Mouse (Mus musculus) Patski (cell line): ENCODE measurements around the gene Ick. TPM values are rescaled to one million over a fixed set of nuclear protein-coding genes. Genes with fewer than 3 reads are reported as not detected.

Source experiments
- ATAC-seq: fragments of 100-300 bp; one replicate; pipeline ENCODE4 v1.8.0; 2021
- CTCF ChIA-PET: fragments of 350-600 bp; sonication (Branson Sonifier 250); formaldehyde crosslinking; loops from one replicate; lab custom pipeline; 2022; ENCODE audit warnings: inconsistent platforms; lab: Charles Lee
- POLR2A ChIA-PET: fragments of 350-600 bp; sonication (Branson Sonifier 250); formaldehyde crosslinking; loops from one replicate; lab custom pipeline; 2022; ENCODE audit warnings: antibody characterized with exemption, inconsistent platforms; lab: Charles Lee
- DNase-seq: peaks from one replicate; pipeline ENCODE4 v3.0.0-alpha.2; 2011; ENCODE audit warnings: low read depth, low spot score
- H3K27me3 ChIP-seq: fragments of 371-371 bp; one replicate; pipeline ENCODE4 v1.5.1; 2021
- CTCF ChIP-seq: fragments of 100-300 bp; IDR thresholded peaks from one replicate; pipeline ENCODE4 v1.5.1; 2021
- in situ Hi-C: fragments of 300-500 bp; cut with MboI; formaldehyde crosslinking; loops from 3 replicates; pipeline ENCODE4 v1.11.1; 2018; ENCODE audit warnings: low pct_unique_long_range_greater_than_20kb, mixed read lengths
- polyA plus RNA-seq: library from polyadenylated mRNA; unstranded; gene quantifications from one replicate; pipeline ENCODE4 v1.2.3, GENCODE M21; 2021

Gene Ick
- polyA plus RNA-seq, 1 experiment from 2014 or later: 19.0 TPM

- ChIA-PET CTCF (no interaction called here), POLR2A (no interaction called here)
- no peak for DNase-seq
- H3K27me3 ChIP-seq: no peaks in the 10 kb centered on the region
- in situ Hi-C loops: loop anchor here (5.0 kb wide), 1 partner anchor 42 kb away; no protein-coding TSS in a partner anchor
- TF ChIP-seq CTCF: no peak
- no peak for ATAC-seq
Observed at GRCm38 (mm10) chr9:78115746-78116145, 6.8 kb downstream of the Ick start.

GRCm38 (mm10) chr9:78117690-78118089 is 8.7 kb downstream of the Ick start:
- no peaks in the 10 kb centered on the region for H3K27me3 ChIP-seq
- CTCF ChIA-PET: no interaction called here
- ATAC-seq: no peak
- in situ Hi-C loops: loop anchor here (5.0 kb wide), 1 partner anchor 40 kb away; no protein-coding TSS in a partner anchor
- DNase-seq: no peak
- POLR2A ChIA-PET: no interaction called here
- no peak for TF ChIP-seq CTCF

GRCm38 (mm10) chr9:78121358-78121757 is 12.4 kb downstream of the Ick start:
- ChIA-PET CTCF (no interaction called here), POLR2A (no interaction called here)
- ATAC-seq (no peak), DNase-seq (no peak)
- in situ Hi-C loops: no loop called here
- TF ChIP-seq CTCF: no peak
- no peaks in the 10 kb centered on the region for H3K27me3 ChIP-seq

GRCm38 (mm10) chr9:78121985-78122384 is 13.0 kb downstream of the Ick start:
- ChIA-PET CTCF (no interaction called here), POLR2A (no interaction called here)
- no peak for ATAC-seq
- no peak for TF ChIP-seq CTCF
- in situ Hi-C loops: no loop called here
- DNase-seq: no peak
- no peaks in the 10 kb centered on the region for H3K27me3 ChIP-seq

- ChIA-PET POLR2A (no interaction called here), CTCF (interaction anchor here (1.2 kb wide), 1 partner anchor 27 kb away, joined by 3 read pairs; no protein-coding TSS in a partner anchor)
- in situ Hi-C loops: no loop called here
- TF ChIP-seq CTCF: no peak
- no peaks in the 10 kb centered on the region for H3K27me3 ChIP-seq
- DNase-seq: no peak
- no peak for ATAC-seq
Observed at GRCm38 (mm10) chr9:78122939-78123712, 14.1 kb downstream of the Ick start.

GRCm38 (mm10) chr9:78124297-78124696 is 15.3 kb downstream of the Ick start:
- in situ Hi-C loops: no loop called here
- ATAC-seq (no peak), DNase-seq (no peak)
- ChIA-PET POLR2A (no interaction called here), CTCF (interaction anchor here (1.3 kb wide), 1 partner anchor 11 kb away, joined by 4 read pairs; no protein-coding TSS in a partner anchor)
- no peak for TF ChIP-seq CTCF
- H3K27me3 ChIP-seq: no peaks in the 10 kb centered on the region

- ATAC-seq (no peak), DNase-seq (no peak)
- ChIA-PET POLR2A (no interaction called here), CTCF (no interaction called here)
- in situ Hi-C loops: no loop called here
- no peaks in the 10 kb centered on the region for H3K27me3 ChIP-seq
- no peak for TF ChIP-seq CTCF
Observed at GRCm38 (mm10) chr9:78126007-78126406, 17.0 kb downstream of the Ick start.

GRCm38 (mm10) chr9:78126643-78127042 is 17.7 kb downstream of the Ick start:
- no peak for TF ChIP-seq CTCF
- in situ Hi-C loops: no loop called here
- DNase-seq (no peak), ATAC-seq (no peak)
- POLR2A ChIA-PET: no interaction called here
- H3K27me3 ChIP-seq: no peaks in the 10 kb centered on the region
- CTCF ChIA-PET: no interaction called here

- in situ Hi-C loops: no loop called here
- ATAC-seq (no peak), DNase-seq (no peak)
- H3K27me3 ChIP-seq: no peaks in the 10 kb centered on the region
- CTCF ChIA-PET: no interaction called here
- no peak for TF ChIP-seq CTCF
- POLR2A ChIA-PET: no interaction called here
Observed at GRCm38 (mm10) chr9:78135658-78136057, 26.7 kb downstream of the Ick start.

- no peak for ATAC-seq
- TF ChIP-seq CTCF: no peak
- ChIA-PET POLR2A (no interaction called here), CTCF (no interaction called here)
- in situ Hi-C loops: no loop called here
- DNase-seq: no peak
- H3K27me3 ChIP-seq: no peaks in the 10 kb centered on the region
Observed at GRCm38 (mm10) chr9:78138044-78138676, 29.2 kb downstream of the Ick start.

- CTCF ChIA-PET: interaction anchor here (1.5 kb wide), 1 partner anchor 14 kb away, joined by 5 read pairs; no protein-coding TSS in a partner anchor
- no peaks in the 10 kb centered on the region for H3K27me3 ChIP-seq
- no peak for TF ChIP-seq CTCF
- ATAC-seq (no peak), DNase-seq (no peak)
- POLR2A ChIA-PET: no interaction called here
- in situ Hi-C loops: no loop called here
Observed at GRCm38 (mm10) chr9:78139463-78139862, 30.5 kb downstream of the Ick start.
